Mouse (Mus musculus) embryonic fibroblast, embryonic 13.5 days (primary cell): Measurements from ENCODE around the gene Cryba2.

ENCODE experiments used
- CTCF ChIP-seq: IDR thresholded peaks from 2 replicates; pipeline ENCODE4 v1.5.1; 2011; ENCODE audit warnings: mild to moderate bottlenecking, control low read depth, low read length, moderate library complexity, borderline replicate concordance; ENCODE audit not compliant: insufficient read depth
- POLR2A ChIP-seq: IDR thresholded peaks from 2 replicates; pipeline ENCODE4 v1.6.1; 2011; ENCODE audit warnings: low read depth, mild to moderate bottlenecking, control low read depth, low read length, moderate library complexity

- TF ChIP-seq CTCF, result no peak
- no peak for TF ChIP-seq POLR2A
Observed at GRCm38 (mm10) chr1:74855156-74855555, 37.8 kb downstream of the Cryba2 start.
